In genomic region chr4:75561792-75562191, GRCm38 (mm10) we compare ENCODE assay signal across 8 mouse cellular contexts.
DNase-seq lines count a peak whose midpoint lies in the region; ATAC-seq lines count a peak whose summit lies in the region.

No protein-coding gene starts in this region.

- DNase-seq in gastrocnemius, postnatal 10 days = peak; percentile 3
- DNase-seq in gastrocnemius, postnatal 36 days = no peak
- peak; percentile 15 to 38 for DNase-seq in frontal cortex, postnatal 10 days (ENCODE audit: low spot score in 2 of 2)
- DNase-seq in left cerebral cortex, adult 11 months (ENCODE audit: low spot score) = peak; percentile 7
- DNase-seq in retina, postnatal 1 day = peak; percentile 73
- no peak for DNase-seq in kidney, adult 9 months
- DNase-seq in kidney, adult 11 months = no peak

- intact Hi-C loops in gastrocnemius, postnatal 36 days (cut with DNase I) = no loop called here

- no peaks in the 10 kb centered on the region for H3K4me1 ChIP-seq in intestine, embryonic 16.5 days (ENCODE audit: control insufficient read depth, insufficient read depth, low read length)

- no peak for ATAC-seq in intestine, embryonic 16.5 days

- H3K27me3 ChIP-seq in intestine, embryonic 16.5 days (replicated peaks; ENCODE audit: control insufficient read depth, insufficient read depth, low read length) = no peaks in the 10 kb centered on the region

- no peaks in the 10 kb centered on the region for H3K36me3 ChIP-seq in intestine, embryonic 16.5 days (ENCODE audit: control insufficient read depth, insufficient read depth, low read length)

- WGBS in intestine, embryonic 16.5 days = 53% methylated on average over 1 of the region's 1 CpGs

- H3K4me3 ChIP-seq in intestine, embryonic 16.5 days (ENCODE audit: low read length) = no peak overlapping the region

- H3K9me3 ChIP-seq in intestine, embryonic 16.5 days (ENCODE audit: control insufficient read depth, low read length) = no peaks in the 10 kb centered on the region

- H3K27ac ChIP-seq in intestine, embryonic 16.5 days (ENCODE audit: low read length) = no peak overlapping the region

- no peak overlapping the region for H3K9ac ChIP-seq in intestine, embryonic 16.5 days (ENCODE audit: low read depth, low read length)

- H3K4me2 ChIP-seq in intestine, embryonic 16.5 days (ENCODE audit: low read depth, low read length) = no peak overlapping the region

Comparison
In these comparisons a context has a peak if more than half of its experiments do, and no peak if none do; other contexts are left out.
1. DNase-seq: peak in gastrocnemius, postnatal 10 days (single experiment), frontal cortex, postnatal 10 days (2 of 2), left cerebral cortex, adult 11 months (single experiment) and retina, postnatal 1 day (single experiment); none in gastrocnemius, postnatal 36 days (0 of 2), kidney, adult 9 months (single experiment) and kidney, adult 11 months (single experiment).